Mouse (Mus musculus) MEL (cell line): ENCODE data around the gene Dnaja2. TPM values are rescaled to one million over a fixed set of nuclear protein-coding genes. Genes with fewer than 3 reads are reported as not detected.

Experiments
- DNase-seq: peaks from one replicate; pipeline ENCODE4 v3.0.0; 2011; ENCODE audit warnings: low read depth, low spot score
- H3K27ac ChIP-seq: 2 replicates; pipeline ENCODE4 v1.5.1; 2012; ENCODE audit warnings: low read depth, mild to moderate bottlenecking, control low read depth, low read length, moderate library complexity; ENCODE audit not compliant: control insufficient read depth
- H3K27me3 ChIP-seq, 2 experiments: fragments of 150-350 bp in 1 of 2; sonication (generic) in 1 of 2; 2 replicates each; pipeline ENCODE4 v1.6.1; 2012; ENCODE audit warnings: low read length in 2 of 2, mild to moderate bottlenecking in 2 of 2, improper control_type of control experiment in 1 of 2, moderate library complexity in 1 of 2; ENCODE audit not compliant: insufficient read depth in 2 of 2, control insufficient read depth in 1 of 2
- H3K36me3 ChIP-seq, 2 experiments: 2 replicates each; pipeline ENCODE4 v1.6.1; 2012 to 2014; ENCODE audit warnings: low read length in 2 of 2, improper control_type of control experiment in 1 of 2, inconsistent platforms in 1 of 2, mild to moderate bottlenecking in 1 of 2; ENCODE audit not compliant: insufficient read depth in 2 of 2, control insufficient read depth in 1 of 2
- H3K4me1 ChIP-seq, 2 experiments: fragments of 150-350 bp in 1 of 2; sonication (generic) in 1 of 2; 2 replicates each; pipeline ENCODE4 v1.6.1; 2012; ENCODE audit warnings: low read length in 2 of 2, improper control_type of control experiment in 1 of 2, mild to moderate bottlenecking in 1 of 2; ENCODE audit not compliant: insufficient read depth in 2 of 2, control insufficient read depth in 1 of 2
- H3K4me3 ChIP-seq, 2 experiments: fragments of 150-350 bp in 1 of 2; sonication (generic) in 1 of 2; 2 replicates each; pipeline ENCODE4 v1.5.1; 2012; ENCODE audit warnings: low read depth in 2 of 2, low read length in 2 of 2, mild to moderate bottlenecking in 2 of 2, moderate library complexity in 2 of 2, control low read depth in 1 of 2, improper control_type of control experiment in 1 of 2; ENCODE audit not compliant: control insufficient read depth in 1 of 2, insufficient read depth in 1 of 2
- H3K79me2 ChIP-seq: 2 replicates; pipeline ENCODE4 v1.6.1; 2012; ENCODE audit warnings: mild to moderate bottlenecking, low read length, moderate library complexity; ENCODE audit not compliant: control insufficient read depth, poor library complexity, insufficient read depth
- H3K9ac ChIP-seq: 2 replicates; pipeline ENCODE4 v1.6.1; 2012; ENCODE audit warnings: low read depth, mild to moderate bottlenecking, control low read depth, low read length, moderate library complexity; ENCODE audit not compliant: control insufficient read depth, poor library complexity, severe bottlenecking
- H3K9me3 ChIP-seq: fragments of 150-350 bp; sonication (generic); replicated peaks from 2 replicates; pipeline ENCODE4 v1.6.1; 2012; ENCODE audit warnings: mild to moderate bottlenecking, low read length, improper control_type of control experiment, moderate library complexity; ENCODE audit not compliant: insufficient read depth
- BHLHE40 ChIP-seq: IDR thresholded peaks from 2 replicates; pipeline ENCODE4 v1.6.1; 2012; ENCODE audit warnings: low read depth, mild to moderate bottlenecking, inconsistent platforms, low read length, improper control_type of control experiment, borderline replicate concordance
- CHD2 ChIP-seq: IDR thresholded peaks from 2 replicates; pipeline ENCODE4 v1.6.1; 2011; ENCODE audit warnings: low read length, improper control_type of control experiment
- ELF1 ChIP-seq: IDR thresholded peaks from 2 replicates; pipeline ENCODE4 v1.6.1; 2014; ENCODE audit warnings: low read depth, mild to moderate bottlenecking, inconsistent platforms, low read length, improper control_type of control experiment, moderate library complexity
- EP300 ChIP-seq, 2 experiments: IDR thresholded peaks; 2 replicates each; pipeline ENCODE4 v1.6.1; 2011; ENCODE audit warnings: improper control_type of control experiment in 2 of 2, low read length in 2 of 2, low read depth in 1 of 2, mild to moderate bottlenecking in 1 of 2
- ETS1 ChIP-seq: IDR thresholded peaks from 2 replicates; pipeline ENCODE4 v1.6.1; 2012; ENCODE audit warnings: low read depth, mild to moderate bottlenecking, inconsistent platforms, low read length, improper control_type of control experiment, moderate library complexity
- GABPA ChIP-seq: IDR thresholded peaks from 2 replicates; pipeline ENCODE4 v1.6.1; 2012; ENCODE audit warnings: low read depth, mild to moderate bottlenecking, inconsistent platforms, low read length, improper control_type of control experiment, moderate library complexity
- GATA1 ChIP-seq: IDR thresholded peaks from 2 replicates; pipeline ENCODE4 v1.6.1; 2011; ENCODE audit warnings: low read depth, low read length, improper control_type of control experiment
- HCFC1 ChIP-seq: IDR thresholded peaks from 2 replicates; pipeline ENCODE4 v1.6.1; 2012; ENCODE audit warnings: low read depth, mild to moderate bottlenecking, inconsistent platforms, low read length, improper control_type of control experiment, moderate library complexity
- KAT2A ChIP-seq: conservative IDR thresholded peaks from 2 replicates; pipeline ENCODE4 v1.6.1; 2012; ENCODE audit warnings: low read depth, low read length, improper control_type of control experiment, inconsistent platforms
- MAFK ChIP-seq: IDR thresholded peaks from 2 replicates; pipeline ENCODE4 v1.6.1; 2011; ENCODE audit warnings: low read depth, mild to moderate bottlenecking, low read length, improper control_type of control experiment, borderline replicate concordance
- MAX ChIP-seq: IDR thresholded peaks from 2 replicates; pipeline ENCODE4 v1.6.1; 2011; ENCODE audit warnings: low read length, improper control_type of control experiment
- MAZ ChIP-seq: IDR thresholded peaks from 2 replicates; pipeline ENCODE4 v1.6.1; 2012; ENCODE audit warnings: low read depth, mild to moderate bottlenecking, inconsistent platforms, low read length, improper control_type of control experiment
- MXI1 ChIP-seq: IDR thresholded peaks from 2 replicates; pipeline ENCODE4 v1.6.1; 2011; ENCODE audit warnings: mild to moderate bottlenecking, low read depth, low read length, improper control_type of control experiment
- MYB ChIP-seq: IDR thresholded peaks from 2 replicates; pipeline ENCODE4 v1.6.1; 2011; ENCODE audit warnings: mild to moderate bottlenecking, low read depth, low read length, improper control_type of control experiment
- MYC ChIP-seq: IDR thresholded peaks from 2 replicates; pipeline ENCODE4 v1.6.1; 2011; ENCODE audit warnings: low read depth, mild to moderate bottlenecking, low read length, improper control_type of control experiment, moderate library complexity
- NELFE ChIP-seq: IDR thresholded peaks from 2 replicates; pipeline ENCODE4 v1.6.1; 2011; ENCODE audit warnings: low read depth, low read length, improper control_type of control experiment
- NRF1 ChIP-seq: IDR thresholded peaks from 2 replicates; pipeline ENCODE4 v1.6.1; 2014; ENCODE audit warnings: low read depth, mild to moderate bottlenecking, inconsistent platforms, low read length, improper control_type of control experiment, moderate library complexity; ENCODE audit not compliant: poor library complexity, insufficient read depth, severe bottlenecking
- POLR2A ChIP-seq, 2 experiments: IDR thresholded peaks; 2 replicates each; pipeline ENCODE4 v1.6.1; 2011 to 2012; ENCODE audit warnings: low read length in 2 of 2, mild to moderate bottlenecking in 2 of 2, control low read depth in 1 of 2, improper control_type of control experiment in 1 of 2, low read depth in 1 of 2, moderate library complexity in 1 of 2; ENCODE audit not compliant: control insufficient read depth in 1 of 2, insufficient read depth in 1 of 2, poor library complexity in 1 of 2
- POLR2AphosphoS2 ChIP-seq: IDR thresholded peaks from 2 replicates; pipeline ENCODE4 v1.6.1; 2011; ENCODE audit warnings: low read length, improper control_type of control experiment
- POLR2AphosphoS5 ChIP-seq: IDR thresholded peaks from 2 replicates; pipeline ENCODE4 v1.6.1; 2012; ENCODE audit warnings: low read depth, borderline replicate concordance, mild to moderate bottlenecking, inconsistent platforms, low read length, moderate library complexity, mixed read lengths
- RAD21 ChIP-seq: IDR thresholded peaks from 2 replicates; pipeline ENCODE4 v1.6.1; 2011; ENCODE audit warnings: mild to moderate bottlenecking, low read depth, low read length, improper control_type of control experiment
- RCOR1 ChIP-seq: IDR thresholded peaks from 2 replicates; pipeline ENCODE4 v1.6.1; 2012; ENCODE audit warnings: low read depth, mild to moderate bottlenecking, inconsistent platforms, low read length, improper control_type of control experiment
- SIN3A ChIP-seq: IDR thresholded peaks from 2 replicates; pipeline ENCODE4 v1.6.1; 2012; ENCODE audit warnings: low read length, improper control_type of control experiment, inconsistent platforms
- TAL1 ChIP-seq: IDR thresholded peaks from 2 replicates; pipeline ENCODE4 v1.6.1; 2012; ENCODE audit warnings: mild to moderate bottlenecking, inconsistent platforms, low read length, moderate library complexity, mixed read lengths
- TBP ChIP-seq: IDR thresholded peaks from 2 replicates; pipeline ENCODE4 v1.8.0; 2011; ENCODE audit warnings: low read depth, low read length, improper control_type of control experiment
- TCF12 ChIP-seq: IDR thresholded peaks from 2 replicates; pipeline ENCODE4 v1.6.1; 2014; ENCODE audit warnings: low read depth, mild to moderate bottlenecking, inconsistent platforms, low read length, improper control_type of control experiment, moderate library complexity
- USF1 ChIP-seq: IDR thresholded peaks from 2 replicates; pipeline ENCODE4 v1.6.1; 2014; ENCODE audit warnings: low read depth, mild to moderate bottlenecking, inconsistent platforms, low read length, improper control_type of control experiment, moderate library complexity
- USF2 ChIP-seq, 2 experiments: IDR thresholded peaks; 2 replicates each; pipeline ENCODE4 v1.6.1; 2011 to 2012; ENCODE audit warnings: improper control_type of control experiment in 2 of 2, low read length in 2 of 2, borderline replicate concordance in 1 of 2, inconsistent platforms in 1 of 2, low read depth in 1 of 2, mild to moderate bottlenecking in 1 of 2; ENCODE audit not compliant: insufficient read depth in 1 of 2
- ZKSCAN1 ChIP-seq: IDR thresholded peaks from 2 replicates; pipeline ENCODE4 v1.6.1; 2012; ENCODE audit warnings: low read depth, mild to moderate bottlenecking, inconsistent platforms, low read length, improper control_type of control experiment, moderate library complexity
- ZNF384 ChIP-seq: IDR thresholded peaks from 2 replicates; pipeline ENCODE4 v1.6.1; 2012; ENCODE audit warnings: low read depth, mild to moderate bottlenecking, inconsistent platforms, low read length, improper control_type of control experiment
- polyA plus RNA-seq, 2 experiments: library from polyadenylated mRNA; stranded (reverse) in 1 of 2; unstranded in 1 of 2; fragments of >175 nt in 1 of 2; fragments of >200 nt in 1 of 2; gene quantifications; 2 replicates each; pipeline versions ENCODE4 v1.2.1 to v1.2.4; 2012; ENCODE audit warnings: low replicate concordance in 2 of 2, low read depth in 1 of 2; ENCODE audit not compliant: insufficient read length in 2 of 2, insufficient read depth in 1 of 2, missing spikeins in 1 of 2
- total RNA-seq: library from RNA; depleted of rRNA; stranded (reverse); fragments of 300-350 nt; gene quantifications from 2 replicates; pipeline ENCODE4 v1.2.3, GENCODE M21; 2012

Gene Dnaja2
- total and polyA plus RNA-seq, 3 experiments: 189 to 307 TPM; not detected in 1

- Histone ChIP-seq H3K4me3 (no peak overlapping the region), H3K27ac (peak overlapping the region; percentile 69), H3K4me1 (peaks cover 27 to 31% of the 10 kb centered on the region in 2 experiments), H3K27me3 (no peaks in the 10 kb centered on the region), H3K9me3 (no peaks in the 10 kb centered on the region), H3K9ac (no peak overlapping the region; the same call in 1 of the 2 replicates), H3K36me3 (peaks cover 0 to 47% of the 10 kb centered on the region in 2 experiments; a peak in 2 of 4 replicates), H3K79me2 (peaks cover 3% of the 10 kb centered on the region)
- peak; percentile 69 for DNase-seq
- no peak for TF ChIP-seq MYC
- 0 out of 2 replicates have a peak, but pooled peaks have one; percentile 42 for TF ChIP-seq TBP
- no peak for TF ChIP-seq TCF12
- peak in 1 of 2 experiments; percentile 48; a peak in 1 of 4 replicates for TF ChIP-seq POLR2A (IDR thresholded peaks at IDR 0.05; ENCODE audit: control insufficient read depth in 1 of 2, insufficient read depth in 1 of 2, low read depth in 1 of 2, low read length in 2 of 2, poor library complexity in 1 of 2)
- no peak for TF ChIP-seq GATA1
- peak; percentile 80 for TF ChIP-seq ELF1
- TF ChIP-seq RAD21: no peak
- TF ChIP-seq ETS1: peak; percentile 46; the same call in 1 of the 2 replicates
- no peak for TF ChIP-seq CHD2
- no peak; the same call in 1 of the 2 replicates for TF ChIP-seq POLR2AphosphoS2
- 0 out of 2 replicates have a peak, but pooled peaks have one; percentile 9 for TF ChIP-seq SIN3A
These were observed 4.8 kb upstream of the Dnaja2 start for GRCm38 (mm10) chr8:85559966-85560365.

DNA sequence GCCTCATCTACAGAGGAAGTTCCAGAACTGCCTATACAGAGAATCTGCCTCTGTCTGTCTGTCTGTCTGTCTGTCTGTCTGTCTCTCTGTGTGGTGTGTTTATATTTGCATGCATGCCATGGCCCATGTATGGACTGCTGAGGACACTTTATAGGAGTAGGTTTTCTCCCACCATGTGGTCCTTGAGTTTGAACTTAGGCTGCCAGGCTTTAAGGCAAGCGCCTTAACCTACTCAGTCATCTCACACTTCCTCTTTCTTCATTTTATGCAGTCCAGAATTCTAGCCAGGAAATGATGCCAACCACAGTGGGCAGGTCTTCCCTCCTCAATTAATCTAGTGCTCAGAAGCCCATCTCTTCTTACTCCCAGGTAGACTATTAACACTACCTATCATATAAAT lies 4.1 kb upstream of the Dnaja2 start:
- Histone ChIP-seq H3K27ac (peak overlapping the region; percentile 77), H3K27me3 (no peaks in the 10 kb centered on the region), H3K36me3 (peaks cover 0 to 41% of the 10 kb centered on the region in 2 experiments; a peak in 2 of 4 replicates), H3K9me3 (no peaks in the 10 kb centered on the region), H3K9ac (peak overlapping the region; percentile 53), H3K79me2 (peaks cover 11% of the 10 kb centered on the region), H3K4me1 (peaks cover 22 to 25% of the 10 kb centered on the region in 2 experiments), H3K4me3 (no peak overlapping the region)
- DNase-seq: peak; percentile 82
- TF ChIP-seq ETS1 (peak; percentile 62), RAD21 (no peak), NELFE (no peak), TCF12 (no peak), POLR2AphosphoS5 (no peak), EP300 (IDR thresholded peaks at IDR 0.05; ENCODE audit: low read depth in 1 of 2, low read length in 2 of 2) (peak in 1 of 2 experiments; percentile 64; a peak in 1 of 4 replicates), ZKSCAN1 (no peak), KAT2A (no peak), SIN3A (no peak), RCOR1 (no peak), NRF1 (no peak), USF1 (no peak), MXI1 (peak; percentile 51; the same call in 1 of the 2 replicates), MAFK (no peak), MAX (peak; percentile 18; the same call in 1 of the 2 replicates), BHLHE40 (no peak), ZNF384 (no peak), ELF1 (peak; percentile 50; the same call in 1 of the 2 replicates), MAZ (no peak), TBP (peak; percentile 71), USF2 (IDR thresholded peaks at IDR 0.05; ENCODE audit: borderline replicate concordance in 1 of 2, insufficient read depth in 1 of 2, low read depth in 1 of 2, low read length in 2 of 2) (no peak), MYB (no peak), POLR2AphosphoS2 (peak; percentile 21; the same call in 1 of the 2 replicates), GABPA (no peak), HCFC1 (0 out of 2 replicates have a peak, but pooled peaks have one; percentile 30), TAL1 (no peak)
